Mouse (Mus musculus) heart, postnatal 0 days (tissue): ENCODE measurements around the gene Endov.

Source experiments
- CTCF ChIP-seq: IDR thresholded peaks from 2 replicates; pipeline ENCODE4 v1.5.1; 2016; ENCODE audit warnings: antibody characterized with exemption, control low read depth, low read depth
- EP300 ChIP-seq: IDR thresholded peaks from 2 replicates; pipeline ENCODE4 v1.6.1; 2016; ENCODE audit warnings: antibody characterized with exemption, low read depth

DNA sequence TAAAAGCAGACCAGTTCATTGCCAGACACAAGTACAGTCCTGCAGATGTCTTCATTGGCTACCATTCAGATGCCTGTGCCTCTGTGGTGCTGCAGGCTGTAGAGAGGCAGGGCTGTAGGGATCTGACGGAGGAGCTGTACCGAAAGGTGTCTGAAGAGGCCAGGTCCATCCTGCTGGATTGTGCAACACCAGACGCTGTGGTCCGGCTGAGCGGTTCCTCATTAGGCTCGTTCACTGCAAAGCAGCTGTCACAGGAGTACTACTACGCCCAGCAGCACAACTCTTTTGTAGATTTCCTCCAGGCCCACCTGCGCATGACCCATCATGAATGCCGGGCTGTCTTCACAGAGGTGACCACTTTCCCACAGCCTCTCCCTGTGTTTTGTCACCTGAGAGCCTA lies 47.7 kb upstream of the Endov start:
- TF ChIP-seq CTCF (no peak), EP300 (no peak)
